Mouse (Mus musculus) hindbrain, embryonic 12.5 days (tissue): ENCODE results near the gene Rab8b. TPM values are rescaled to one million over a fixed set of nuclear protein-coding genes. Genes with fewer than 3 reads are reported as not detected.
"Not testable (repeated sequence)": the region's sequence is repeated elsewhere in the genome, so short reads cannot be mapped to it uniquely, and the experiment has no call there.

Experiments
- ATAC-seq: fragments of 200-750 bp; cut with Nextera tagmentation; 2 replicates; pipeline ENCODE4 v1.8.0; 2017; ENCODE audit warnings: moderate TSS enrichment; ENCODE audit not compliant: low FRiP score
- H3K27ac ChIP-seq: fragments of 300-500 bp; sonication (generic); 2 replicates; pipeline ENCODE4 v1.5.1; 2016; ENCODE audit warnings: mild to moderate bottlenecking
- H3K27me3 ChIP-seq: fragments of 300-500 bp; sonication (generic); 2 replicates; pipeline ENCODE4 v1.6.1; 2016; ENCODE audit warnings: mild to moderate bottlenecking
- H3K36me3 ChIP-seq: fragments of 300-500 bp; sonication (generic); 2 replicates; pipeline ENCODE4 v1.6.1; 2016; ENCODE audit warnings: mild to moderate bottlenecking
- H3K4me1 ChIP-seq: fragments of 300-500 bp; sonication (generic); 2 replicates; pipeline ENCODE4 v1.6.1; 2016
- H3K4me2 ChIP-seq: fragments of 300-500 bp; sonication (generic); replicated peaks from 2 replicates; pipeline ENCODE4 v1.6.1; 2016; ENCODE audit warnings: mild to moderate bottlenecking
- H3K4me3 ChIP-seq: fragments of 300-500 bp; sonication (generic); 2 replicates; pipeline ENCODE4 v1.5.1; 2016; ENCODE audit warnings: mild to moderate bottlenecking
- H3K9ac ChIP-seq: fragments of 300-500 bp; sonication (generic); 2 replicates; pipeline ENCODE4 v1.6.1; 2016; ENCODE audit warnings: mild to moderate bottlenecking, moderate library complexity
- H3K9me3 ChIP-seq: fragments of 300-500 bp; sonication (generic); replicated peaks from 2 replicates; pipeline ENCODE4 v1.6.1; 2016; ENCODE audit warnings: mild to moderate bottlenecking
- WGBS: fragments of 180-500 bp; shearing (Covaris S2); methylation state at CpG from one replicate; pipeline ENCODE4 v1.1.7; 2016; 5-methylcytosine and 5-hydroxymethylcytosine counted together
- polyA plus RNA-seq: library from polyadenylated mRNA; unstranded; fragments of >200 nt; fragmentation: Nextera tagmentation; extraction: Ambion mirVana; gene quantifications from 2 replicates; pipeline ENCODE4 v1.2.1, GENCODE M21; 2016

Rab8b gene
- polyA plus RNA-seq, 1 experiment from 2014 or later: 33.9 TPM

GRCm38 (mm10) chr9:66882406-66882821 is 37.1 kb downstream of the Rab8b start:
- Histone ChIP-seq H3K36me3 (no peaks in the 10 kb centered on the region), H3K4me2 (no peak overlapping the region), H3K4me3 (no peak overlapping the region), H3K27ac (no peak overlapping the region), H3K9me3 (no peaks in the 10 kb centered on the region), H3K27me3 (no peaks in the 10 kb centered on the region), H3K4me1 (peaks cover 24% of the 10 kb centered on the region), H3K9ac (no peak overlapping the region)
- no peak for ATAC-seq
- WGBS: 54% methylated on average over 8 of the region's 8 CpGs

GRCm38 (mm10) chr9:66881858-66882257 is 37.6 kb downstream of the Rab8b start:
- ATAC-seq: no peak
- no peak overlapping the region for H3K4me2 ChIP-seq
- H3K27me3 ChIP-seq: no peaks in the 10 kb centered on the region
- no peaks in the 10 kb centered on the region for H3K9me3 ChIP-seq
- no peak overlapping the region for H3K4me3 ChIP-seq
- H3K36me3 ChIP-seq: no peaks in the 10 kb centered on the region
- no peak overlapping the region for H3K27ac ChIP-seq
- no peak overlapping the region for H3K9ac ChIP-seq
- H3K4me1 ChIP-seq: peaks cover 18% of the 10 kb centered on the region
- 86% methylated on average over 3 of the region's 3 CpGs for WGBS

GRCm38 (mm10) chr9:66880752-66881151 is 38.7 kb downstream of the Rab8b start:
- no peak overlapping the region for H3K4me3 ChIP-seq
- no peaks in the 10 kb centered on the region for H3K36me3 ChIP-seq
- H3K27ac ChIP-seq: no peak overlapping the region
- no peak overlapping the region for H3K4me2 ChIP-seq
- H3K9me3 ChIP-seq: no peaks in the 10 kb centered on the region
- no peak overlapping the region for H3K9ac ChIP-seq
- H3K4me1 ChIP-seq: peaks cover 9% of the 10 kb centered on the region
- no peaks in the 10 kb centered on the region for H3K27me3 ChIP-seq
- 100% methylated on average over 2 of the region's 2 CpGs for WGBS
- ATAC-seq: no peak

- WGBS: 83% methylated on average over 6 of the region's 6 CpGs
- H3K4me3 ChIP-seq: no peak overlapping the region
- peaks cover 2% of the 10 kb centered on the region; the same call in 1 of the 2 replicates for H3K9me3 ChIP-seq
- no peak for ATAC-seq
- H3K27me3 ChIP-seq: no peaks in the 10 kb centered on the region
- no peak overlapping the region for H3K27ac ChIP-seq
- H3K9ac ChIP-seq: no peak overlapping the region
- H3K4me2 ChIP-seq: no peak overlapping the region
- H3K4me1 ChIP-seq: peaks cover 9% of the 10 kb centered on the region
- H3K36me3 ChIP-seq: no peaks in the 10 kb centered on the region
Measured at GRCm38 (mm10) chr9:66879486-66879885, 40.0 kb downstream of the Rab8b start.

GRCm38 (mm10) chr9:66878899-66879298 is 40.6 kb downstream of the Rab8b start:
- 88% methylated on average over 3 of the region's 3 CpGs for WGBS
- H3K9me3 ChIP-seq: peaks cover 8% of the 10 kb centered on the region; the same call in 1 of the 2 replicates
- no peak overlapping the region for H3K9ac ChIP-seq
- no peak overlapping the region for H3K27ac ChIP-seq
- no peak overlapping the region for H3K4me3 ChIP-seq
- ATAC-seq: no peak
- H3K4me1 ChIP-seq: peaks cover 9% of the 10 kb centered on the region
- no peak overlapping the region for H3K4me2 ChIP-seq
- H3K27me3 ChIP-seq: no peaks in the 10 kb centered on the region
- H3K36me3 ChIP-seq: no peaks in the 10 kb centered on the region

GRCm38 (mm10) chr9:66876577-66876976 is 42.9 kb downstream of the Rab8b start:
- H3K9ac ChIP-seq: no peak overlapping the region
- no peak overlapping the region for H3K27ac ChIP-seq
- H3K9me3 ChIP-seq: peaks cover 8% of the 10 kb centered on the region; the same call in 1 of the 2 replicates
- H3K4me2 ChIP-seq: no peak overlapping the region
- no peak for ATAC-seq
- peaks cover 4% of the 10 kb centered on the region; the same call in 1 of the 2 replicates for H3K4me1 ChIP-seq
- WGBS: 86% methylated on average over 5 of the region's 5 CpGs
- H3K4me3 ChIP-seq: no peak overlapping the region
- no peaks in the 10 kb centered on the region for H3K27me3 ChIP-seq
- no peaks in the 10 kb centered on the region for H3K36me3 ChIP-seq

- WGBS: 94% methylated on average over 5 of the region's 5 CpGs
- Histone ChIP-seq H3K27me3 (no peaks in the 10 kb centered on the region), H3K4me3 (no peak overlapping the region), H3K4me1 (no peaks in the 10 kb centered on the region), H3K36me3 (no peaks in the 10 kb centered on the region), H3K9ac (no peak overlapping the region), H3K27ac (no peak overlapping the region), H3K4me2 (no peak overlapping the region), H3K9me3 (peaks cover 8% of the 10 kb centered on the region; the same call in 1 of the 2 replicates)
- no peak for ATAC-seq
Measured at GRCm38 (mm10) chr9:66874297-66874696, 45.2 kb downstream of the Rab8b start.

GRCm38 (mm10) chr9:66873531-66873930 is 46.0 kb downstream of the Rab8b start:
- H3K36me3 ChIP-seq: no peaks in the 10 kb centered on the region
- H3K4me1 ChIP-seq: no peaks in the 10 kb centered on the region
- no peak overlapping the region for H3K27ac ChIP-seq
- no peak overlapping the region for H3K4me2 ChIP-seq
- ATAC-seq: no peak
- H3K27me3 ChIP-seq: no peaks in the 10 kb centered on the region
- no peak overlapping the region for H3K9ac ChIP-seq
- H3K9me3 ChIP-seq: peaks cover 8% of the 10 kb centered on the region; the same call in 1 of the 2 replicates
- no peak overlapping the region for H3K4me3 ChIP-seq

GRCm38 (mm10) chr9:66873009-66873408 is 46.5 kb downstream of the Rab8b start:
- not testable (repeated sequence) for H3K27me3 ChIP-seq, H3K4me1 ChIP-seq, H3K4me3 ChIP-seq, H3K9ac ChIP-seq, H3K4me2 ChIP-seq, H3K27ac ChIP-seq, ATAC-seq, H3K9me3 ChIP-seq, H3K36me3 ChIP-seq
- 85% methylated on average over 2 of the region's 2 CpGs for WGBS

- ATAC-seq: no peak
- H3K4me2 ChIP-seq: no peak overlapping the region
- H3K9me3 ChIP-seq: peaks cover 8% of the 10 kb centered on the region; the same call in 1 of the 2 replicates
- WGBS: 78% methylated on average over 9 of the region's 10 CpGs
- no peaks in the 10 kb centered on the region for H3K36me3 ChIP-seq
- no peak overlapping the region for H3K4me3 ChIP-seq
- H3K4me1 ChIP-seq: no peaks in the 10 kb centered on the region
- no peak overlapping the region for H3K27ac ChIP-seq
- H3K27me3 ChIP-seq: no peaks in the 10 kb centered on the region
- H3K9ac ChIP-seq: no peak overlapping the region
Measured at GRCm38 (mm10) chr9:66872015-66872727, 47.3 kb downstream of the Rab8b start.

GRCm38 (mm10) chr9:66864708-66865107 is 54.8 kb downstream of the Rab8b start:
- H3K27me3 ChIP-seq: no peaks in the 10 kb centered on the region
- H3K4me1 ChIP-seq: peaks cover 18% of the 10 kb centered on the region
- H3K9me3 ChIP-seq: no peaks in the 10 kb centered on the region
- no peak overlapping the region for H3K9ac ChIP-seq
- ATAC-seq: no peak
- no peak overlapping the region for H3K4me2 ChIP-seq
- H3K36me3 ChIP-seq: peaks cover 5% of the 10 kb centered on the region; the same call in 1 of the 2 replicates
- H3K27ac ChIP-seq: no peak overlapping the region
- no peak overlapping the region for H3K4me3 ChIP-seq
- WGBS: 75% methylated on average over 3 of the region's 3 CpGs

- ATAC-seq: no peak
Measured at GRCm38 (mm10) chr9:66863456-66863855, 56.0 kb downstream of the Rab8b start.

GRCm38 (mm10) chr9:66862202-66862601 is 57.3 kb downstream of the Rab8b start:
- no peak overlapping the region for H3K27ac ChIP-seq
- peaks cover 14% of the 10 kb centered on the region; the same call in 1 of the 2 replicates for H3K36me3 ChIP-seq
- no peak overlapping the region for H3K4me3 ChIP-seq
- H3K9ac ChIP-seq: no peak overlapping the region
- no peaks in the 10 kb centered on the region for H3K27me3 ChIP-seq
- H3K4me1 ChIP-seq: peaks cover 18% of the 10 kb centered on the region
- H3K4me2 ChIP-seq: no peak overlapping the region
- ATAC-seq: no peak
- no peaks in the 10 kb centered on the region for H3K9me3 ChIP-seq
- WGBS: 94% methylated on average over 4 of the region's 4 CpGs

More at GRCm38 (mm10) chr9:66863456-66863855, 56.0 kb downstream of the Rab8b start:
- 47% methylated on average over 3 of the region's 3 CpGs for WGBS
- no peak overlapping the region for H3K27ac ChIP-seq
- H3K4me3 ChIP-seq: no peak overlapping the region
- H3K4me1 ChIP-seq: peaks cover 18% of the 10 kb centered on the region
- H3K36me3 ChIP-seq: peaks cover 14% of the 10 kb centered on the region; the same call in 1 of the 2 replicates
- no peak overlapping the region for H3K4me2 ChIP-seq
- H3K9ac ChIP-seq: no peak overlapping the region
- H3K27me3 ChIP-seq: no peaks in the 10 kb centered on the region
- no peaks in the 10 kb centered on the region for H3K9me3 ChIP-seq
